Mouse (Mus musculus): ENCODE measurements at regions not wholly inside any gene's neighbourhood (a gene's known extent, or its start where the extent isn't known, plus 50 kb on each side); places are given as distances from the start of the nearest gene placed in this dataset.

GRCm38 (mm10) chr1:182071922-182072321 lies 52.1 kb upstream of the Enah start:
- DNase-seq: no peak

- DNase-seq: no peak
These were observed 51.4 kb upstream of the Srp9 start for GRCm38 (mm10) chr1:182073180-182073579.

- DNase-seq: peak; percentile 62
These were observed 50.3 kb upstream of the Srp9 start for GRCm38 (mm10) chr1:182074265-182074664.
